Mouse (Mus musculus) heart, postnatal 0 days (tissue): ENCODE measurements around the gene Eya2.

ENCODE experiments used
- CTCF ChIP-seq: IDR thresholded peaks from 2 replicates; pipeline ENCODE4 v1.5.1; 2016; ENCODE audit warnings: antibody characterized with exemption, control low read depth, low read depth
- EP300 ChIP-seq: IDR thresholded peaks from 2 replicates; pipeline ENCODE4 v1.6.1; 2016; ENCODE audit warnings: antibody characterized with exemption, low read depth

GRCm38 (mm10) chr2:165559506-165560235, 35.2 kb upstream of the Eya2 start:
- TF ChIP-seq CTCF, result no peak
- no peak for TF ChIP-seq EP300
